Mouse (Mus musculus) hindbrain, embryonic 11.5 days (tissue): ENCODE data around the gene Dennd1a. TPM values are rescaled to one million over a fixed set of nuclear protein-coding genes. Genes with fewer than 3 reads are reported as not detected.
A peak's percentile ranks its signal among the peaks of the same experiment; 100 is the strongest.

Source experiments
- ATAC-seq: fragments of 200-750 bp; cut with Nextera tagmentation; 2 replicates; pipeline ENCODE4 v1.8.0; 2017; ENCODE audit warnings: mild to moderate bottlenecking, moderate TSS enrichment, moderate library complexity; ENCODE audit not compliant: low FRiP score
- DNase-seq: peaks from one replicate; pipeline ENCODE4 v3.0.0-alpha.2; 2015; ENCODE audit warnings: low spot score
- H3K27ac ChIP-seq: fragments of 300-500 bp; sonication (generic); 2 replicates; pipeline ENCODE4 v1.5.1; 2014; ENCODE audit warnings: mild to moderate bottlenecking, low read depth, low read length
- H3K27me3 ChIP-seq: fragments of 300-500 bp; sonication (generic); 2 replicates; pipeline ENCODE4 v1.6.1; 2014; ENCODE audit warnings: mild to moderate bottlenecking, low read length, moderate library complexity, mixed read lengths; ENCODE audit not compliant: control insufficient read depth, insufficient read depth
- H3K36me3 ChIP-seq: fragments of 300-500 bp; sonication (generic); 2 replicates; pipeline ENCODE4 v1.6.1; 2014; ENCODE audit warnings: mild to moderate bottlenecking, low read length, moderate library complexity, mixed read lengths; ENCODE audit not compliant: control insufficient read depth, insufficient read depth
- H3K4me1 ChIP-seq: fragments of 300-500 bp; sonication (generic); replicated peaks from 2 replicates; pipeline ENCODE4 v1.6.1; 2014; ENCODE audit warnings: low read length, mixed read lengths; ENCODE audit not compliant: control insufficient read depth, insufficient read depth
- H3K4me2 ChIP-seq: fragments of 300-500 bp; sonication (generic); replicated peaks from 2 replicates; pipeline ENCODE4 v1.6.1; 2014; ENCODE audit warnings: mild to moderate bottlenecking, low read depth, low read length
- H3K4me3 ChIP-seq: fragments of 300-500 bp; sonication (generic); 2 replicates; pipeline ENCODE4 v1.5.1; 2014; ENCODE audit warnings: low read depth, low read length
- H3K9ac ChIP-seq: fragments of 300-500 bp; sonication (generic); 2 replicates; pipeline ENCODE4 v1.6.1; 2014; ENCODE audit warnings: low read depth, low read length
- H3K9me3 ChIP-seq: fragments of 300-500 bp; sonication (generic); 2 replicates; pipeline ENCODE4 v1.6.1; 2016; ENCODE audit warnings: low read length; ENCODE audit not compliant: control insufficient read depth
- whole genome bisulfite sequencing: fragments of 180-500 bp; shearing (Covaris S2); extraction: QIAGEN DNeasy Blood & Tissue Kit; methylation state at CpG from one replicate; pipeline ENCODE4 v1.1.7; 2014; 5-methylcytosine and 5-hydroxymethylcytosine counted together
- polyA plus RNA-seq: library from polyadenylated mRNA; unstranded; fragments of >200 nt; fragmentation: Nextera tagmentation; extraction: Ambion mirVana; gene quantifications from 2 replicates; pipeline ENCODE4 v1.2.1, GENCODE M21; 2014

Dennd1a gene
- polyA plus RNA-seq, 1 experiment from 2014 or later = 11.3 TPM

GRCm38 (mm10) chr2:38052440-38052839, 234.8 kb downstream of the Dennd1a start:
- no peak overlapping the region for H3K4me3 ChIP-seq
- H3K9ac ChIP-seq = no peak overlapping the region
- H3K36me3 ChIP-seq = no peaks in the 10 kb centered on the region
- ATAC-seq (no peak), DNase-seq (no peak)
- H3K4me2 ChIP-seq = no peak overlapping the region
- 65% methylated on average over 3 of the region's 3 CpGs for WGBS
- H3K9me3 ChIP-seq = no peaks in the 10 kb centered on the region
- H3K27me3 ChIP-seq = no peaks in the 10 kb centered on the region
- no peak overlapping the region for H3K27ac ChIP-seq
- H3K4me1 ChIP-seq = no peaks in the 10 kb centered on the region

GRCm38 (mm10) chr2:38051485-38052085, 235.6 kb downstream of the Dennd1a start:
- no peaks in the 10 kb centered on the region for H3K9me3 ChIP-seq
- H3K27ac ChIP-seq = no peak overlapping the region
- H3K27me3 ChIP-seq = no peaks in the 10 kb centered on the region
- ATAC-seq (no peak), DNase-seq (no peak)
- no peak overlapping the region for H3K4me2 ChIP-seq
- no peak overlapping the region for H3K4me3 ChIP-seq
- H3K4me1 ChIP-seq = no peaks in the 10 kb centered on the region
- no peaks in the 10 kb centered on the region for H3K36me3 ChIP-seq
- no peak overlapping the region for H3K9ac ChIP-seq
- 54% methylated on average over 1 of the region's 1 CpGs for WGBS

GRCm38 (mm10) chr2:38048996-38049395, 238.2 kb downstream of the Dennd1a start:
- H3K36me3 ChIP-seq = no peaks in the 10 kb centered on the region
- no peaks in the 10 kb centered on the region for H3K27me3 ChIP-seq
- no peak overlapping the region for H3K9ac ChIP-seq
- no peaks in the 10 kb centered on the region for H3K4me1 ChIP-seq
- DNase-seq (no peak), ATAC-seq (no peak)
- H3K4me3 ChIP-seq = no peak overlapping the region
- no peak overlapping the region for H3K4me2 ChIP-seq
- H3K9me3 ChIP-seq = no peaks in the 10 kb centered on the region
- no peak overlapping the region for H3K27ac ChIP-seq

GRCm38 (mm10) chr2:38045286-38045685, 241.9 kb downstream of the Dennd1a start:
- H3K9ac ChIP-seq = no peak overlapping the region
- H3K4me3 ChIP-seq = no peak overlapping the region
- DNase-seq (no peak), ATAC-seq (no peak)
- no peak overlapping the region for H3K4me2 ChIP-seq
- H3K9me3 ChIP-seq = no peaks in the 10 kb centered on the region
- H3K27ac ChIP-seq = no peak overlapping the region
- no peaks in the 10 kb centered on the region for H3K36me3 ChIP-seq
- no peaks in the 10 kb centered on the region for H3K27me3 ChIP-seq
- no peaks in the 10 kb centered on the region for H3K4me1 ChIP-seq
- 90% methylated on average over 4 of the region's 4 CpGs for WGBS

- WGBS = 26% methylated on average over 3 of the region's 3 CpGs
- H3K27ac ChIP-seq = no peak overlapping the region
- H3K36me3 ChIP-seq = no peaks in the 10 kb centered on the region
- H3K9me3 ChIP-seq = no peaks in the 10 kb centered on the region
- DNase-seq = peak; percentile 5
- H3K4me2 ChIP-seq = no peak overlapping the region
- no peak overlapping the region for H3K4me3 ChIP-seq
- no peak overlapping the region for H3K9ac ChIP-seq
- no peaks in the 10 kb centered on the region for H3K27me3 ChIP-seq
- no peak for ATAC-seq
- H3K4me1 ChIP-seq = no peaks in the 10 kb centered on the region
Observed at GRCm38 (mm10) chr2:38040845-38041244, 246.3 kb downstream of the Dennd1a start.

- WGBS = 89% methylated on average over 1 of the region's 1 CpGs
- Histone ChIP-seq H3K4me1 (no peaks in the 10 kb centered on the region), H3K4me3 (no peak overlapping the region), H3K36me3 (no peaks in the 10 kb centered on the region), H3K27ac (no peak overlapping the region), H3K27me3 (no peaks in the 10 kb centered on the region), H3K9me3 (no peaks in the 10 kb centered on the region), H3K4me2 (no peak overlapping the region), H3K9ac (no peak overlapping the region)
- DNase-seq = no peak
- ATAC-seq = no peak
Observed at GRCm38 (mm10) chr2:38039621-38040020, 247.6 kb downstream of the Dennd1a start.

GRCm38 (mm10) chr2:38028317-38028716, 258.9 kb downstream of the Dennd1a start:
- Histone ChIP-seq H3K9ac (no peak overlapping the region), H3K4me1 (no peaks in the 10 kb centered on the region), H3K4me2 (no peak overlapping the region), H3K4me3 (no peak overlapping the region), H3K27ac (no peak overlapping the region), H3K27me3 (no peaks in the 10 kb centered on the region), H3K9me3 (no peaks in the 10 kb centered on the region), H3K36me3 (no peaks in the 10 kb centered on the region)
- no peak for ATAC-seq
- DNase-seq = no peak
- WGBS = 85% methylated on average over 3 of the region's 3 CpGs

- 40% methylated on average over 6 of the region's 6 CpGs for WGBS
- no peaks in the 10 kb centered on the region for H3K4me1 ChIP-seq
- no peak overlapping the region for H3K4me2 ChIP-seq
- H3K36me3 ChIP-seq = no peaks in the 10 kb centered on the region
- H3K4me3 ChIP-seq = no peak overlapping the region
- H3K9ac ChIP-seq = no peak overlapping the region
- H3K27ac ChIP-seq = no peak overlapping the region
- no peaks in the 10 kb centered on the region for H3K9me3 ChIP-seq
- H3K27me3 ChIP-seq = no peaks in the 10 kb centered on the region
- DNase-seq = no peak
- no peak for ATAC-seq
Observed at GRCm38 (mm10) chr2:38025615-38026014, 261.6 kb downstream of the Dennd1a start.

- H3K4me3 ChIP-seq = no peak overlapping the region
- ATAC-seq (no peak), DNase-seq (no peak)
- WGBS = 85% methylated on average over 4 of the region's 4 CpGs
- no peak overlapping the region for H3K4me2 ChIP-seq
- H3K4me1 ChIP-seq = no peaks in the 10 kb centered on the region
- no peaks in the 10 kb centered on the region for H3K27me3 ChIP-seq
- H3K27ac ChIP-seq = no peak overlapping the region
- no peak overlapping the region for H3K9ac ChIP-seq
- no peaks in the 10 kb centered on the region for H3K36me3 ChIP-seq
- no peaks in the 10 kb centered on the region for H3K9me3 ChIP-seq
Observed at GRCm38 (mm10) chr2:38023741-38024130, 263.5 kb downstream of the Dennd1a start.
